Mouse (Mus musculus) layer of hippocampus, postnatal 36 days (tissue): Measurements from ENCODE around the gene 2700049A03Rik. TPM values are rescaled to one million over a fixed set of nuclear protein-coding genes. Genes with fewer than 3 reads are reported as not detected.
A peak's percentile ranks its signal among the peaks of the same experiment; 100 is the strongest.

Source experiments
- DNase-seq, 2 experiments: peaks; one replicate each; pipeline ENCODE4 v3.0.0; 2022
- total RNA-seq, 2 experiments: library from RNA; stranded (reverse); gene quantifications; 2 replicates each; pipeline ENCODE4 v1.2.3; 2021

Gene 2700049A03Rik
- total RNA-seq, 2 experiments from 2014 or later: 7.6 to 8.3 TPM

DNA sequence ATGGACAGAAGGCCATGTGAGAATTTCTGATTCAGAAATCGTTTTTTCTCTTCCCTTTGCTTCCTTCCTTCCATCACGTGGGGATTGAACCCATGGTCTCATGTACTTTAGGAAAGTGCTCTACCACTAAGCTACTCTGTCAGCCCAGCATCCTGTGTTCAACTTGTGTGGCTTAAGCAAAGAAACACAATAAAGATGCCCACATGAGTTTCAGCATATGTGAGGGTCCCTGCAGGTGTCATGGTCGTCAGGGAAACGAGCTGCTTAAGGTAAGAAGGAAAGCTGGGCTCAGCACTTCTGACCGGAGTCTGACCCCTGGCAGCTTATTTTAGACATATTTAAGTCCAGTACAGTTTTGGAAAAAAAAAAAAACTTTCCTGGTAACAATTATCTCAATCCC lies 134.5 kb downstream of the 2700049A03Rik start:
- no peak for DNase-seq

GRCm38 (mm10) chr12:71274519-71275237 lies 138.0 kb downstream of the 2700049A03Rik start:
- no peak for DNase-seq

- DNase-seq: no peak
Measured at GRCm38 (mm10) chr12:71275906-71276595, 139.4 kb downstream of the 2700049A03Rik start.

DNA sequence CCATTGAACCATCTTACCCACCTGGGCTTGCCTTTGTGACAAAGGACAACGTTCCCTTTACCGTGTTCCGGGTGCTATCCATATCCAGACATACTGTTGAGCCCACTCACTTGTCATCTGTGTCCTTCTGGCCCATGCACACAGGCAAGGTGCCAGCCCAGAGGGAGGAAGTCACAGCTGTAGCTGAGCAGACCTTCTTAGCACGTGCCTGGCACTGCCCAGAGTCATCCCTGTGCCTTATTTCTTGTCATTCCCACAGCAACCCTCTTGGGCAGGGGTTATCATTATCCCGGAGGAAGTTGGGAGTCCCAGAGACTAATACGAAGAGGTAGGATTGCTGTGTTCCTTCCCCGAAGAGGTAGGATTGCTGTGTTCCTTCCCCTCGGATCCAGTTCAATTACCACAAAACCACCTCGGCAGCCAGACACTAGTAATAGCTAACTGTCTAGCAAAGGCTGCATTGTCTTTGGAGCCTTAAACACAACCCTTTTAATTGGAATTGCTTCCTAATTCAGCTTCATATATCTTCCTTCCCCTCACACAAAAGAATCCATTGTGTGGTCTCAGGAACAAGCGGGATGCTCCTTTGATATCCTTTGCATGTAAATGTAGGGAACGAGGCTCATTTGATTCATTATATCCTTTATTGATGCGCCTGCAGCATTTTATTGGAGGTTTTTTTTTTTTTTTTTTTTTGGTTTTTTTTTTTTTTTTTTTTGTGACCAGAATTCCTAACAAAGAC lies 143.0 kb downstream of the 2700049A03Rik start:
- peak in 1 of 2 experiments; percentile 6 for DNase-seq

GRCm38 (mm10) chr12:71281201-71281768 lies 144.6 kb downstream of the 2700049A03Rik start:
- no peak for DNase-seq

GRCm38 (mm10) chr12:71285399-71285798 lies 148.8 kb downstream of the 2700049A03Rik start:
- no peak for DNase-seq

DNA sequence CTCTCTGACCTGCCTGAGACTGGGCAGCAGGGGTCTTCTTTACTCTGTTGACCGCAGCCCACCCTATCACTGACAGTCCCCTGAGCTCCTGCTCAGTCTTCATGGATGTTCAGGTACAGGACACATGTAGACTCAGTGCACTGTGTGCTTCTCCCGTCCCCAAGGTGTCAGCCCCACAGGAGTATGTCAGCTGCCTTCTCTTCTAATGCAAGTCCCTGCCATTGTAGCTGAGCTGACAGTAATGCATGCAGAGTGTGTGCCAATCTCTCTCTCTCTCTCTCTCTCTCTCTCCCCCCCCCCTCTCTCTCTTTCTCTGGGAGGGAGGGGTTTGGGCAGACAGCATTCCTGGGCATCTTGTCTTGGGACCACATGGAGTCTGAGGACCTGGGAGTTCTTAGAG lies 153.8 kb downstream of the 2700049A03Rik start:
- DNase-seq: no peak

Other genes with a start within 250 kb of the 2700049A03Rik start
- gene Actr10, start 199.0 kb upstream of the 2700049A03Rik start, total RNA-seq: 100 to 1,000 TPM; 162 to 168 TPM
- gene Psma3, start 162.2 kb upstream of the 2700049A03Rik start, total RNA-seq: 100 to 1,000 TPM; 214 to 229 TPM
- gene Arid4a, start 120.9 kb upstream of the 2700049A03Rik start, total RNA-seq: 10 to 100 TPM; 41.7 to 44.2 TPM
- not detected for gene Tomm20l, start 25.4 kb upstream of the 2700049A03Rik start, total RNA-seq
- 10 to 100 TPM; 61.4 to 61.9 TPM for gene Timm9, start 164 bp upstream of the 2700049A03Rik start, total RNA-seq
- 1 to 10 TPM; 7.8 to 8.2 TPM for gene Dact1, start 173.0 kb downstream of the 2700049A03Rik start, total RNA-seq